Mouse (Mus musculus): ENCODE measurements around the gene Caskin2.

DNA sequence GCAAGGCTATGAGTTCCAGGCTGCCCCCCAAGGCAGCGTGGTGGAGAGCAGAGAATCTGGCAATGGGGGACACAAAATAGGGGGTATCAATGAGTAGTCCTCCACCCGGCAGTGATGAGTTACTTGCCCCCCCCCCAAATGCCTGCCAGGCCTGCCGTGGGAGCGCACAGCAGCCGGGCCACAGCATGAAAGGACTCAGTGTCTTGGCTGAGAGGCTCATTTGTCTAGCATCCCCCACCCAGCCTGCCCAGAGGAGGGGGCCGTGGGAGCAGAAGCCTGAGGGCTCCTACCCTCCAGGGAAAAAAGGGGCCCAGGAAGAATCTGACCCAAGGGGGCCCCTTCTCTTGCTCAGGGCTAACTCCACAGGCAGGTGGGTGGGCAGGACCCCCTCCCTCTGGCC lies 6.1 kb downstream of the Caskin2 start:
- no peak for TF ChIP-seq CTCF (IDR thresholded peaks at IDR 0.05; ENCODE audit: extremely low read depth, insufficient read length, insufficient replicate concordance, low read depth, low read length)
- no peak for TF ChIP-seq POLR2A (IDR thresholded peaks at IDR 0.05; ENCODE audit: low read depth, low read length)

All from small intestine, adult 2 months (tissue).